17 mouse cellular contexts compared by ENCODE assay signal in the genomic region with DNA sequence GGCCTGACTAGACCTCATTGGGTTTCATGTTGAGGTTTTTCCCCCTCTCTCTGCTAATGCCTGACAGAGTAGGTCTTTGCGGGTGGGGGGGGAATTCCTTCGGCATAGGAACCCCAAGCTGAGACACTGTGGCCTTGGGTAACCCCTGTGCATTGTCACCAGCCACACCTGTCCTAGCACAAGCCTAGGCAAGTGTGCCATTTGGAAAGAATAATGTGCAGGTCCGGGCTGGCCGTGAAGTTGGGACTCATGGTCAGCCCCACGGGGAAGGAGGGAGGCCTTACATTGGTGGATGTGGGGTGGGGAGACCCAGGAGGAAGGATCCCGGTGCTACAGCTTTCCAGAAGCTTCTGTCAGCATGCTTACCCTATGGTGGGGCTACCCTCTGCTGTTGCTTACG. TPM values are rescaled to one million over a fixed set of nuclear protein-coding genes. Genes with fewer than 3 reads are reported as not detected.
DNase-seq lines count a peak whose midpoint lies in the region; ATAC-seq and TF ChIP-seq lines count a peak whose summit lies in the region.
"Had no signal": no experiment of that assay in that cellular context is flagged by ENCODE, and none has a peak within 500 bp of the region (broad histone marks: within the 10 kb centered on the region; RNA-seq: fewer than 3 reads in every experiment).

No protein-coding gene starts in this region.

- H3K4me1 ChIP-seq in hindbrain, embryonic 10.5 days (replicated peaks) = peaks cover 95% of the 10 kb centered on the region
- H3K4me1 ChIP-seq in hindbrain, embryonic 16.5 days (ENCODE audit: control insufficient read depth, insufficient read depth, low read depth, low read length) = peaks cover 19% of the 10 kb centered on the region
- H3K4me1 ChIP-seq in embryonic facial prominence, embryonic 10.5 days = peaks cover 88% of the 10 kb centered on the region

- H3K36me3 ChIP-seq in hindbrain, embryonic 10.5 days = no peaks in the 10 kb centered on the region
- no peaks in the 10 kb centered on the region for H3K36me3 ChIP-seq in hindbrain, embryonic 16.5 days (ENCODE audit: control insufficient read depth, insufficient read depth, low read length)
- H3K36me3 ChIP-seq in embryonic facial prominence, embryonic 10.5 days (replicated peaks) = no peaks in the 10 kb centered on the region
- H3K36me3 ChIP-seq in myocyte (ENCODE audit: control insufficient read depth, insufficient read depth) = no peaks in the 10 kb centered on the region
- H3K36me3 ChIP-seq: limb, embryonic 12.5 days; liver, embryonic 13.5 days had no signal

- no peak overlapping the region for H3ac ChIP-seq in myocyte (ENCODE audit: control insufficient read depth, insufficient read length)

- peaks cover 11% of the 10 kb centered on the region for H3K27me3 ChIP-seq in hindbrain, embryonic 10.5 days (ENCODE audit: insufficient read depth, poor library complexity, severe bottlenecking)
- no peaks in the 10 kb centered on the region; the same call in 1 of the 2 replicates for H3K27me3 ChIP-seq in hindbrain, embryonic 16.5 days (replicated peaks; ENCODE audit: control insufficient read depth, insufficient read depth, low read length)
- 0 out of 2 replicates have a peak, but pooled peaks cover 6% of the 10 kb centered on the region for H3K27me3 ChIP-seq in embryonic facial prominence, embryonic 10.5 days (replicated peaks; ENCODE audit: low read depth, poor library complexity, severe bottlenecking)
- H3K27me3 ChIP-seq in myocyte (ENCODE audit: control insufficient read depth, insufficient read depth, insufficient read length) = no peaks in the 10 kb centered on the region
- H3K27me3 ChIP-seq: limb, embryonic 12.5 days; liver, embryonic 13.5 days; Patski had no signal

- H3K79me2 ChIP-seq in myocyte (ENCODE audit: control insufficient read depth, insufficient read depth) = no peaks in the 10 kb centered on the region

- no peak overlapping the region for H3K4me3 ChIP-seq in hindbrain, embryonic 10.5 days
- H3K4me3 ChIP-seq in hindbrain, embryonic 16.5 days (ENCODE audit: low read length) = no peak overlapping the region
- H3K4me3 ChIP-seq in embryonic facial prominence, embryonic 10.5 days = no peak overlapping the region
- H3K4me3 ChIP-seq in myocyte = no peak overlapping the region
- H3K4me3 ChIP-seq: left cerebral cortex, adult 2 months; limb, embryonic 12.5 days; liver, embryonic 13.5 days had no signal

- no peak for ATAC-seq in hindbrain, embryonic 16.5 days
- ATAC-seq: activated CD4-positive, CD25-positive, alpha-beta regulatory T cell, adult 4 months; forebrain, embryonic 16.5 days had no signal

- peak overlapping the region; percentile 78 for H3K27ac ChIP-seq in hindbrain, embryonic 10.5 days
- no peak overlapping the region for H3K27ac ChIP-seq in hindbrain, embryonic 16.5 days (ENCODE audit: low read depth, low read length)
- H3K27ac ChIP-seq in embryonic facial prominence, embryonic 10.5 days (replicated peaks) = peak overlapping the region; percentile 63; the same call in 1 of the 2 replicates
- H3K27ac ChIP-seq: liver, embryonic 13.5 days had no signal

- H3K9me3 ChIP-seq in hindbrain, embryonic 10.5 days = no peaks in the 10 kb centered on the region
- no peaks in the 10 kb centered on the region for H3K9me3 ChIP-seq in hindbrain, embryonic 16.5 days (ENCODE audit: control insufficient read depth, low read length)
- no peaks in the 10 kb centered on the region for H3K9me3 ChIP-seq in embryonic facial prominence, embryonic 10.5 days
- H3K9me3 ChIP-seq: limb, embryonic 12.5 days; liver, embryonic 13.5 days had no signal

- H3K9ac ChIP-seq in hindbrain, embryonic 16.5 days (ENCODE audit: low read depth, low read length) = no peak overlapping the region
- H3K9ac ChIP-seq: liver, embryonic 13.5 days had no signal

- peak; percentile 87 for DNase-seq in heart, adult 11 months
- no peak for DNase-seq in heart, adult 8-10 months (ENCODE audit: low spot score)
- DNase-seq in hindbrain, embryonic 10.5 days (ENCODE audit: low spot score) = no peak
- DNase-seq in embryonic facial prominence, embryonic 10.5 days (ENCODE audit: low spot score) = no peak
- no peak for DNase-seq in frontal cortex, adult 2 months (ENCODE audit: extremely low spot score in 1 of 2, low spot score in 1 of 2)
- DNase-seq: adrenal gland, postnatal 14 days; embryo, embryonic 11 days; kidney, adult 2 months; kidney, postnatal 14 days; liver, embryonic 13.5 days had no signal

- 85% methylated on average over 7 of the region's 7 CpGs for WGBS in hindbrain, embryonic 10.5 days
- WGBS in hindbrain, embryonic 16.5 days = 84% methylated on average over 7 of the region's 7 CpGs
- WGBS in embryonic facial prominence, embryonic 10.5 days = 85% methylated on average over 7 of the region's 7 CpGs

- H3K4me2 ChIP-seq in hindbrain, embryonic 16.5 days (ENCODE audit: low read length) = no peak overlapping the region
- peak overlapping the region; percentile 68 for H3K4me2 ChIP-seq in myocyte (ENCODE audit: low read depth)
- H3K4me2 ChIP-seq: limb, embryonic 12.5 days; liver, embryonic 13.5 days had no signal

- no peak for TF ChIP-seq POLR2A in myocyte (IDR thresholded peaks at IDR 0.05; ENCODE audit: insufficient read length, low read depth)

TF ChIP-seq in myocyte, 11 proteins besides CTCF, POLR2A, EP300 and RAD21:
- TF ChIP-seq MYOG (IDR thresholded peaks at IDR 0.05; ENCODE audit: control insufficient read depth in 1 of 3, insufficient read depth in 1 of 3, insufficient read length in 2 of 3, low read depth in 2 of 3) = no peak
- TF ChIP-seq TCF3 (IDR thresholded peaks at IDR 0.05; ENCODE audit: insufficient read length, low read depth) = no peak
- no peak for TF ChIP-seq CEBPB (IDR thresholded peaks at IDR 0.05; ENCODE audit: insufficient read depth, poor library complexity, severe bottlenecking)
- TF ChIP-seq POLR2AphosphoS2 (IDR thresholded peaks at IDR 0.05; ENCODE audit: insufficient read length, low read depth) = no peak
- no peak for TF ChIP-seq REST (IDR thresholded peaks at IDR 0.05; ENCODE audit: insufficient read depth, insufficient read length)
- no peak for TF ChIP-seq TCF12 (IDR thresholded peaks at IDR 0.05; ENCODE audit: insufficient read depth, poor library complexity, severe bottlenecking)
- TF ChIP-seq MYOD1 (IDR thresholded peaks at IDR 0.05; ENCODE audit: control insufficient read depth in 1 of 3, insufficient read length in 2 of 3, low read depth in 2 of 3) = no peak
- no peak for TF ChIP-seq E2F4 (IDR thresholded peaks at IDR 0.05; ENCODE audit: insufficient read depth)
- no peak for TF ChIP-seq MAX (IDR thresholded peaks at IDR 0.05; ENCODE audit: low read depth)
- no peak for TF ChIP-seq USF1 (IDR thresholded peaks at IDR 0.05; ENCODE audit: low read depth)
- TF ChIP-seq SRF (IDR thresholded peaks at IDR 0.05; ENCODE audit: control insufficient read depth, insufficient read length, low read depth) = no peak
TF ChIP-seq in myocyte: peak in this region for 0.

RNA-seq across cellular contexts. Expression of gene Dab2ip, which starts 50.8 kb away (rescaled TPM):
- total RNA-seq in heart, adult 8-10 months (2022) = 10 to 100 TPM; 41.4 to 47.5 (median 46.5) TPM
- polyA plus RNA-seq in hindbrain, embryonic 10.5 days (2016; fragmentation: Nextera tagmentation; extraction: Ambion mirVana) = 26.9 and 28.8 TPM in 2 replicates
- polyA plus RNA-seq in hindbrain, embryonic 16.5 days (2015; fragmentation: Nextera tagmentation; extraction: Ambion mirVana) = 27.6 and 33.9 TPM in 2 replicates
- 34.7 and 35.4 TPM in 2 replicates for polyA plus RNA-seq in embryonic facial prominence, embryonic 10.5 days (2016; fragmentation: Nextera tagmentation; extraction: Ambion mirVana)
- polyA plus RNA-seq in myocyte (2012; fragmentation: generic; extraction: Trizol) = 46.9 TPM
- 73.9 and 77.2 TPM in 2 replicates for polyA plus RNA-seq in frontal cortex, adult 2 months (2012; rRNA removed)
